Mouse (Mus musculus): Measurements from ENCODE around the gene Fus.

The Fus gene

GRCm38 (mm10) chr7:127946470-127947023 is 20.7 kb upstream of the Fus start, which contains the start of gene Prss36:
TSS of gene Prss36 (minus strand) at chr7:127946725.
- no peak for DNase-seq

GRCm38 (mm10) chr7:127952864-127953581 is 14.2 kb upstream of the Fus start:
- peak; percentile 55 for DNase-seq

DNA sequence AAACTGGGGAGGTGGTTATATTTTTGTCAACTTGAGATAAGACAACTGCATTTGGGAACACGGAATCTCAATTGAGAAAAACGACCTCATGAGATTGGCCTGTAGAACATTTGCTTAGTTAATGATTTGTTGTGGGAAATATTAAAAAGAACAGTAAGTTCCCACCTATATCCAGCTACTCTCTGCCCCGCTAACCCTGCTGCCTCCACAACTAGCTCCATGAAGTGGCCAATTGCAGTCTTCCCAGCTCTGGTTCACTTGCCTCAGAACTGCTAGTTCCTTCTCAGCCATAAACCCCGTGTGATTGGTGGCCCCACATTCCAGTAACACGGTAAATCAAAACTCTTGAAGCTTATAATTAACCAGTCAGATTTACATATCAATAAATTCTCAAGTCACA is 7.9 kb upstream of the Fus start:
- no peak for DNase-seq

- peak; percentile 30 for DNase-seq
Measured at GRCm38 (mm10) chr7:127966371-127966918, 812 bp upstream of the Fus start.

GRCm38 (mm10) chr7:127967922-127968828 is 918 bp downstream of the Fus start:
- peak; percentile 72 for DNase-seq

GRCm38 (mm10) chr7:127974413-127974930 is 7.2 kb downstream of the Fus start:
- DNase-seq, result no peak

DNA sequence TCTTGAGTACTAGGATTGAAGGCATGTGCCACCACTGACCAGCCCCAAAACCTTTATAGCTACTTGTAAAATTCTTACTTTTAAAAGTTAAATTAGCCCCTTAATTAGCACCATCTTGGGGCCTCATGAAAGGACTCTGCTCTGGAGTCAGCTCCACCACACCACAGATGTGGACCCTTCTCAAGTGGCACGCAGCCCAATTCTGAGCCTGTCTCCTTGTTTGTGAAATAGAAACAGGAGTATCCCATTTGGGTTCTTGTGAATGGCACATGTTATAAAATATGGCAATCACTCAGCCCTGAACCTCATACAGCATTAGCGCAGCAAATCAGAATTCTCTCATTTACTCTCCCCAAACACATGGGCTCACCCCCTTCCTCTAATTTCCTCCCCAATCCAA is 11.6 kb downstream of the Fus start:
- DNase-seq, result no peak

GRCm38 (mm10) chr7:127980606-127981005 is 13.3 kb downstream of the Fus start:
- no peak for DNase-seq

DNA sequence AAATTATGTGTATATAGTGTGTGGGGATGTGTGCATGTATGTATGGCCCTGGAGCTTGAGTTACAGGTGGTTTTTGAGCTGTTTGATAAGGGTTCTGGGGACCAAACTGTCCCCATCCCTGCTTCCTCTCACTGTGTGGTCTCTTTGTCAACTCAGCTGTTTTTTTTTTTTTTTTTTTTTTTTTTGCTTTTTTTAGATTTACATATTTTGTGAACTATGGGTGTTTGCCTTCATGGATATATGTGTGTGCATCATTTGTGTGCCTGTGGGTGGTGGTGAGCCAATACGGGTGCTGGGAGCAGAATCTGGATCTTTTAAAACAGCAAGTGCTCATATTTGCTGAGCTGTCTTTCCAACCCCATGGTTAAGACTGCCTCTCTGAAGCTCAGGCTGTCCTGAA is 21.6 kb downstream of the Fus start:
- no peak for DNase-seq

DNA sequence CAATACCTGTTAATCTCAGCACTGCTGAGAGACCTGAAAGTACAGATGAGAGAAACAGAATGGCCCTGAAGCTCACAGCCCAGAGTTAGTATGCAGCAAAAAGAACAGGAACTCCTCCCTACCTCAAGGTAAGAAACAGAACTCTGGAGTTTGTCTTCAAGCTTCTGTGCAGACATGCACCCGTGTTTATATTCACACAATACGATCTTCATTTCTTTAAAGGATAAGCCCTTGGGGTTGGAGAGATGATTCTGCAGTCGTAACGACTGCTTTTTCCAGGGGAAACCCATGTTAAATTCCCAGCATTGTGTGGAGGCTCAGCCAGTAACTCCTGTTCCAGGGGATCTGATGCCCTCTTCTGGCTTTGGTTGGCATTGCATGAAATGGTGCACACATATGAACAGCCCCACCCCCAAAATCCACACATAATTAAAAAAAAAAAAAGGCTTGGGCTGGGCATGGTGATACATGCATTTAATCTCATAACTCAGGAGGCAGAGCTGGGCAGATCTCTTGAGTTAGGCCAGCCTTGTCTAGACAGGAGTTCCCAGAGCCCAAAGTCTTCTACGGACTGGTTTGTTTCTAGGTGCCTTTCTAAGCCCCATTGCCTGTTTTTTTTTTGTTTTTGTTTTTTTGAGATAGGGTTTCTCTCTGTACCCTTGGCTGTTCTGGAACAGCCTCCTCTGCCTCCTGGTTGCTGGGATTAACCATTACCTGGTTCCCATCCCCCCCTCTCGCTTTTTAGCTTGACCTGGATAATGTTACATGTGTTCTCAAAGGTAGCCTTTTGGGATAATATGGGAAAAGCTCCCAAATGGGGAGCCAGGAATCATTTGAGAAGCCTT is 24.6 kb downstream of the Fus start:
- peak; percentile 90 for DNase-seq

DNA sequence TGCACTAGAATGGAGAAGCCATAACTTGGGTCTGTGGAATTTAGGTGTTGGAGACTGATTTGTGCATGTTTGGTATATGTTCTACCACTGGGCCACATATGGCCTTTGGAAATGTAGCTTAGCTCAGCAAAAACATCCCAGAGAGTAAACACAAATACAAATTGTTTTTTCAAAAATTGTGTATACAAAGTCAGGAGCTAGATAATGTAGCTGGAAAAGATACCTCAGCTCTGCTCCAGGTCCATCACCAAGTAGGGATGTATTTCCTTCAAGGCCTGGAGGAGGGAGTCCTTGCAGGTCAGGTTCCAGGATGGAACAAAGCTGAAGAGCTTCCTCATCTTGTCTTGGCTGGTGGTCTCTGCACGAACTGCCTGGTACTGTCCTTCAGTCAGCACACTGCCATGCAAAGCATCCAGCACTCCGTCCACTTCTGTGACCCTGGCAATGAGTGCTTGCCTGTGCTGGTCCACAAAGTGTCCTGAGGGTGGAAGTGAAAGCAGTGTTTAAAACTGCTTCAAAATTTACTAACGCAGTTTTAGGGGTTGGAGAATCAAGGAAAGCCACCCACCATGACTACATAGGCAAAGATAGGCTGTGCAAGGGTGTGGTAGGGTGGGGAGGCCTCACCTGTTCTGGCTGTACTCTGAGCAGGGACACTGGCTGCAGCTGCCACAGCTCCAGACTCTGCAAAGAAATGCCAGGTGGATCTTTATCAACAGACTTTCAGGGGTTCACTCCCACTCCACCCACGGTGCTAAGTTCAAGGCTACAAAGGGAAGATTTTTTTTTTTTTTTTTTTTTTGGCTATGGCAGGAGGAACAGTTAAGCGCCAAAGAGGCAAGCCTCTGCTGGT is 25.5 kb downstream of the Fus start:
- peak; percentile 59 for DNase-seq

DNA sequence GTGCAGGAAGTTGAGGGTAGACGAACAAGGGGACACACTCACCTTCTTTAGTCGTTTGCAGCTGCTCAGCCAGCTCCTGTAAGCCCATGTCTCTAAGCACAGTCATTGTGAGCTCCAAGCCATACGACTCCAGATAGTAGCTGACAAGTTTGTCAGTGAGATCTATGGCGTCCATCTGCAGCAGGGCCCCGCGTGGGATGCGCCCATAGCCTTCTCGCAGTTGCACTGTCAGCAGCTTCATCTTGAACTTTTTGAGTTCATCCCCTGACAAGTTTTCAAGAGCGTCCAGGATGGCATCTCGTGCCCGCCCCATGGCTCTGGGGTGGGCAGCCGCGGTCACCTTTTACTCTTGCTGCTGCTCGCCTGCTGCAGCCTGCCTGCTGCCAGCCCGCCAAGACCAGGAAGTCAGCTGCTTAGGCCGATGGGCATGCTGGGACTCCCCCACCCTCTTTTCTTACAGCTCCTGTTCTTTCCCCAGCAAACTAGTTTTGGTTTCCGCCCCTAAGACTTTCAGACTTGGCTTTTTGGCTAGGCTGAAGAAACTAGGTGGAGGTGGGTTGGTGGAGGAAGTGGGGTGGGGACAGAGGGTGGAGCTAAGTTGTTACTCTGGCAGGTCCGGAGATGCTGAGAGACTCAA is 26.2 kb downstream of the Fus start, which contains the start of gene Pycard:
Gene Pycard, minus strand, starts transcription at position 527 of the 637 bp plus-strand sequence.
- peak; percentile 89 for DNase-seq

- no peak for DNase-seq
Measured at GRCm38 (mm10) chr7:127999436-127999835, 32.2 kb downstream of the Fus start.

DNA sequence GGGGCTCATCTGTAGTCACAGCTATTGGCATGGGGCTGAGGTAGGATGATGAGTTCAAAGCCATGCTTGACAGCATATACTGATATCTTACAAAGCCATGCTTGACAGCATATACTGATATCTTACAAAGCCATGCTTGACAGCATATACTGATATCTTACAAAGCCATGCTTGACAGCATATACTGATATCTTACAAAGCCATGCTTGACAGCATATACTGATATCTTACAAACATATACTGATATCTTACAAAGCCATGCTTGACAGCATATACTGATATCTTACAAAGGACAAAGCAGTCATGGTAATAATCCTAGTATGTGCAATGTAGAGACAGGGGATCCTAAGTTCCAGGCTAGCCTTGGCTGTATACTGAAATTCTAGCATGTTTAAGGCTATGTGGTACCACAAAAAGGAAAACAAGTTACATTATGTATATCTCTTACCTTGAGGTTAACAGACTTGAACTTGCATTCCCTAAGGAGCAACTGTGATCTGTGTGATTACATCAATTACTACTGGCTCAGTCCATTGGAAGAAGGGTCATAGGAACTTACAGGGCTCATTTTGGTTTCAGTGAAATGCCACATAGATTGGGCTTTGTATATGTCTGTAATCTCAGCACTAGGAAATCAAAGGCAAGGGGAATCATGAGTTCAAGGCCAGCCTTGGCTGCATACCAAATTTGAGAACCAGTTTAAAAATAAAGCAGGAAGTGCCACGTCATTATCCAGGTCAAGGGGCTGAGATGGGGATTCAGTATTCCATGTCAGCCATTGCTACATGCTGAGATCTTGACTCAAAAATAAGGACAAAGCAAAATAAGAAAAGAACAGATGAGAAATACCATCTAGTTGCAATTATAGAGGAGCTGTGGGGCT is 33.1 kb downstream of the Fus start:
- no peak for DNase-seq

GRCm38 (mm10) chr7:128003098-128003497 is 35.8 kb downstream of the Fus start:
- DNase-seq, result no peak

DNA sequence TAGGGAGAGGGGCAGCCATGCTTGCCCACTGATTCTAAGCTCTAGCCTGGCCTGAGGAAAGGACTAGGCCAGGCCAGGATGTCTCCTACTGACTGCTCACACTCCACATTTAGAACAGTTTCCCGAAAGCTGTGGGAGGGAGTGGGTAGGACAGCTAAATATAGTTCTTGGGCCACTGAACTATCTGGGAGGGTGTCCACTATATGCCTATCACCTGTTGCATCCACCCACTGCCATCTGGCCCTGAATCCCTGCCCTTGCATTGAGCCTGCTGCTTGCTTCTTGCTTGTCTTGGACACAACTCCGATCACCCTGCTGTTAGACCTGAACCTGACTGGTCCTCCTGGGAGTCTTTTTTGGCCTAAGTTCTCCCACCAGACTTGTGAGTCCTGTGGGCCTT is 36.4 kb downstream of the Fus start, which contains the start of gene Trim72:
Gene Trim72, plus strand, starts transcription at position 262 of the 400 bp plus-strand sequence.
- no peak for DNase-seq

- no peak for DNase-seq
Measured at GRCm38 (mm10) chr7:128004150-128004486, 36.9 kb downstream of the Fus start.

- peak; percentile 76 for DNase-seq
Measured at GRCm38 (mm10) chr7:128004487-128005362, 37.5 kb downstream of the Fus start.

Data from thymus, postnatal 14 days (tissue).